Mouse (Mus musculus): ENCODE results near the gene Atad2b. TPM values are rescaled to one million over a fixed set of nuclear protein-coding genes. Genes with fewer than 3 reads are reported as not detected.

The Atad2b gene
- total and polyA plus RNA-seq, 2 experiments from 2014 or later, result 4.9 to 18.2 TPM

- Histone ChIP-seq H3K9me3 (replicated peaks; ENCODE audit: control insufficient read depth, low read length) (no peaks in the 10 kb centered on the region), H3K9ac (replicated peaks; ENCODE audit: low read depth, low read length) (no peak overlapping the region), H3K4me3 (ENCODE audit: low read depth, low read length) (no peak overlapping the region), H3K4me2 (ENCODE audit: low read depth, low read length) (no peak overlapping the region), H3K36me3 (replicated peaks; ENCODE audit: control insufficient read depth, insufficient read depth, low read length) (no peaks in the 10 kb centered on the region), H3K27me3 (ENCODE audit: control insufficient read depth, insufficient read depth, low read length) (no peaks in the 10 kb centered on the region), H3K27ac (ENCODE audit: low read depth) (no peak overlapping the region), H3K4me1 (ENCODE audit: control insufficient read depth, insufficient read depth) (no peaks in the 10 kb centered on the region)
- TF ChIP-seq EP300 (IDR thresholded peaks at IDR 0.05; ENCODE audit: low read depth) (no peak), CTCF (IDR thresholded peaks at IDR 0.05; ENCODE audit: low read depth) (no peak)
- DNase-seq (ENCODE audit: low spot score) (peak; percentile 10), ATAC-seq (ENCODE audit: insufficient read depth, low read depth) (no peak)
- 70% methylated on average over 4 of the region's 4 CpGs for WGBS
Measured at GRCm38 (mm10) chr12:4911716-4912115, 5.4 kb upstream of the Atad2b start.

GRCm38 (mm10) chr12:4914441-4914840 lies 2.7 kb upstream of the Atad2b start:
- Histone ChIP-seq H3K4me3 (ENCODE audit: low read depth, low read length) (no peak overlapping the region), H3K4me1 (ENCODE audit: control insufficient read depth, insufficient read depth) (peaks cover 4% of the 10 kb centered on the region; the same call in 1 of the 2 replicates), H3K9ac (replicated peaks; ENCODE audit: low read depth, low read length) (no peak overlapping the region), H3K9me3 (replicated peaks; ENCODE audit: control insufficient read depth, low read length) (no peaks in the 10 kb centered on the region), H3K27ac (ENCODE audit: low read depth) (no peak overlapping the region), H3K4me2 (ENCODE audit: low read depth, low read length) (no peak overlapping the region), H3K36me3 (replicated peaks; ENCODE audit: control insufficient read depth, insufficient read depth, low read length) (no peaks in the 10 kb centered on the region), H3K27me3 (ENCODE audit: control insufficient read depth, insufficient read depth, low read length) (no peaks in the 10 kb centered on the region)
- ATAC-seq (ENCODE audit: insufficient read depth, low read depth), result no peak
- TF ChIP-seq CTCF (IDR thresholded peaks at IDR 0.05; ENCODE audit: low read depth) (no peak), EP300 (IDR thresholded peaks at IDR 0.05; ENCODE audit: low read depth) (no peak)
- WGBS, result 72% methylated on average over 3 of the region's 3 CpGs
- no peak for DNase-seq (ENCODE audit: low spot score)

- H3K9ac ChIP-seq (replicated peaks; ENCODE audit: low read depth, low read length), result no peak overlapping the region
- no peak for DNase-seq (ENCODE audit: low spot score)
- H3K4me2 ChIP-seq (ENCODE audit: low read depth, low read length), result no peak overlapping the region
- peaks cover 9% of the 10 kb centered on the region; the same call in 1 of the 2 replicates for H3K4me1 ChIP-seq (ENCODE audit: control insufficient read depth, insufficient read depth)
- WGBS, result 77% methylated on average over 3 of the region's 3 CpGs
- no peak overlapping the region for H3K27ac ChIP-seq (ENCODE audit: low read depth)
- ATAC-seq (ENCODE audit: insufficient read depth, low read depth), result no peak
- no peak overlapping the region for H3K4me3 ChIP-seq (ENCODE audit: low read depth, low read length)
- TF ChIP-seq EP300 (IDR thresholded peaks at IDR 0.05; ENCODE audit: low read depth), result no peak
- TF ChIP-seq CTCF (IDR thresholded peaks at IDR 0.05; ENCODE audit: low read depth), result no peak
- H3K27me3 ChIP-seq (ENCODE audit: control insufficient read depth, insufficient read depth, low read length), result no peaks in the 10 kb centered on the region
- H3K9me3 ChIP-seq (replicated peaks; ENCODE audit: control insufficient read depth, low read length), result no peaks in the 10 kb centered on the region
- no peaks in the 10 kb centered on the region for H3K36me3 ChIP-seq (replicated peaks; ENCODE audit: control insufficient read depth, insufficient read depth, low read length)
Measured at GRCm38 (mm10) chr12:4914944-4915343, 2.2 kb upstream of the Atad2b start.

GRCm38 (mm10) chr12:4917805-4918591 lies 845 bp downstream of the Atad2b start:
- peak overlapping the region; percentile 98 for H3K9ac ChIP-seq (replicated peaks; ENCODE audit: low read depth, low read length)
- ATAC-seq (ENCODE audit: insufficient read depth, low read depth), result peak; percentile 64
- peaks cover 16% of the 10 kb centered on the region; the same call in 1 of the 2 replicates for H3K4me1 ChIP-seq (ENCODE audit: control insufficient read depth, insufficient read depth)
- WGBS, result 1% methylated on average over 47 of the region's 48 CpGs
- peak overlapping the region; percentile 92 for H3K4me3 ChIP-seq (ENCODE audit: low read depth, low read length)
- no peaks in the 10 kb centered on the region for H3K9me3 ChIP-seq (replicated peaks; ENCODE audit: control insufficient read depth, low read length)
- no peaks in the 10 kb centered on the region for H3K27me3 ChIP-seq (ENCODE audit: control insufficient read depth, insufficient read depth, low read length)
- TF ChIP-seq CTCF (IDR thresholded peaks at IDR 0.05; ENCODE audit: low read depth) (no peak), EP300 (IDR thresholded peaks at IDR 0.05; ENCODE audit: low read depth) (no peak)
- DNase-seq (ENCODE audit: low spot score), result peak; percentile 67
- no peaks in the 10 kb centered on the region for H3K36me3 ChIP-seq (replicated peaks; ENCODE audit: control insufficient read depth, insufficient read depth, low read length)
- H3K27ac ChIP-seq (ENCODE audit: low read depth), result peak overlapping the region; percentile 97
- H3K4me2 ChIP-seq (ENCODE audit: low read depth, low read length), result peak overlapping the region; percentile 72

GRCm38 (mm10) chr12:4928197-4928596 lies 11.0 kb downstream of the Atad2b start:
- Histone ChIP-seq H3K36me3 (replicated peaks; ENCODE audit: control insufficient read depth, insufficient read depth, low read length) (no peaks in the 10 kb centered on the region), H3K4me3 (ENCODE audit: low read depth, low read length) (no peak overlapping the region), H3K4me1 (ENCODE audit: control insufficient read depth, insufficient read depth) (0 out of 2 replicates have a peak, but pooled peaks cover under 1% of the 10 kb centered on the region), H3K27me3 (ENCODE audit: control insufficient read depth, insufficient read depth, low read length) (no peaks in the 10 kb centered on the region), H3K27ac (ENCODE audit: low read depth) (no peak overlapping the region), H3K9me3 (replicated peaks; ENCODE audit: control insufficient read depth, low read length) (no peaks in the 10 kb centered on the region), H3K9ac (replicated peaks; ENCODE audit: low read depth, low read length) (no peak overlapping the region), H3K4me2 (ENCODE audit: low read depth, low read length) (no peak overlapping the region)
- WGBS, result 81% methylated on average over 2 of the region's 2 CpGs
- DNase-seq (ENCODE audit: low spot score), result no peak
- ATAC-seq (ENCODE audit: insufficient read depth, low read depth), result no peak
- TF ChIP-seq CTCF (IDR thresholded peaks at IDR 0.05; ENCODE audit: low read depth) (no peak), EP300 (IDR thresholded peaks at IDR 0.05; ENCODE audit: low read depth) (no peak)
